Mouse (Mus musculus): ENCODE results near the gene Mpig6b. TPM values are rescaled to one million over a fixed set of nuclear protein-coding genes. Genes with fewer than 3 reads are reported as not detected.
A peak's percentile ranks its signal among the peaks of the same experiment; 100 is the strongest.

The Mpig6b gene
- polyA plus RNA-seq, 1 experiment, result 0.25 TPM

- no peak for TF ChIP-seq CTCF (IDR thresholded peaks at IDR 0.05; ENCODE audit: borderline replicate concordance, insufficient read depth, low read depth, low read length)
- TF ChIP-seq POLR2A (IDR thresholded peaks at IDR 0.05; ENCODE audit: borderline replicate concordance, insufficient read depth, low read length), result no peak
- 85% methylated on average over 3 of the region's 3 CpGs for WGBS
- no peak overlapping the region for H3K27ac ChIP-seq (ENCODE audit: insufficient read depth, low read length)
- no peak overlapping the region for H3K4me3 ChIP-seq (replicated peaks; ENCODE audit: insufficient read depth, low read depth, low read length)
- no peak for DNase-seq
- H3K27me3 ChIP-seq (ENCODE audit: control insufficient read depth, insufficient read depth, low read length), result no peaks in the 10 kb centered on the region
- peaks cover 21% of the 10 kb centered on the region for H3K4me1 ChIP-seq (ENCODE audit: control insufficient read depth, insufficient read depth, low read length)
Observed at GRCm38 (mm10) chr17:35057090-35057489, 8.9 kb downstream of the Mpig6b start.

- no peak overlapping the region for H3K4me3 ChIP-seq (replicated peaks; ENCODE audit: insufficient read depth, low read depth, low read length)
- TF ChIP-seq CTCF (IDR thresholded peaks at IDR 0.05; ENCODE audit: borderline replicate concordance, insufficient read depth, low read depth, low read length) (no peak), POLR2A (IDR thresholded peaks at IDR 0.05; ENCODE audit: borderline replicate concordance, insufficient read depth, low read length) (no peak)
- DNase-seq, result no peak
- WGBS, result 82% methylated on average over 7 of the region's 7 CpGs
- no peaks in the 10 kb centered on the region for H3K27me3 ChIP-seq (ENCODE audit: control insufficient read depth, insufficient read depth, low read length)
- H3K27ac ChIP-seq (ENCODE audit: insufficient read depth, low read length), result no peak overlapping the region
- H3K4me1 ChIP-seq (ENCODE audit: control insufficient read depth, insufficient read depth, low read length), result peaks cover 18% of the 10 kb centered on the region
Observed at GRCm38 (mm10) chr17:35055691-35056495, 10.1 kb downstream of the Mpig6b start.

GRCm38 (mm10) chr17:35052271-35052798 is 13.6 kb downstream of the Mpig6b start:
- Histone ChIP-seq H3K4me3 (replicated peaks; ENCODE audit: insufficient read depth, low read depth, low read length) (peak overlapping the region; percentile 77), H3K27ac (ENCODE audit: insufficient read depth, low read length) (peak overlapping the region; percentile 96), H3K4me1 (ENCODE audit: control insufficient read depth, insufficient read depth, low read length) (peaks cover 12% of the 10 kb centered on the region), H3K27me3 (ENCODE audit: control insufficient read depth, insufficient read depth, low read length) (no peaks in the 10 kb centered on the region)
- TF ChIP-seq POLR2A (IDR thresholded peaks at IDR 0.05; ENCODE audit: borderline replicate concordance, insufficient read depth, low read length), result no peak
- TF ChIP-seq CTCF (IDR thresholded peaks at IDR 0.05; ENCODE audit: borderline replicate concordance, insufficient read depth, low read depth, low read length), result no peak
- 60% methylated on average over 12 of the region's 12 CpGs for WGBS
- DNase-seq, result no peak

- Histone ChIP-seq H3K27me3 (ENCODE audit: control insufficient read depth, insufficient read depth, low read length) (no peaks in the 10 kb centered on the region), H3K4me1 (ENCODE audit: control insufficient read depth, insufficient read depth, low read length) (peaks cover 12% of the 10 kb centered on the region), H3K27ac (ENCODE audit: insufficient read depth, low read length) (peak overlapping the region; percentile 96), H3K4me3 (replicated peaks; ENCODE audit: insufficient read depth, low read depth, low read length) (peak overlapping the region; percentile 77)
- peak; percentile 62 to 68 for DNase-seq
- TF ChIP-seq POLR2A (IDR thresholded peaks at IDR 0.05; ENCODE audit: borderline replicate concordance, insufficient read depth, low read length), result peak; percentile 18; the same call in 1 of the 2 replicates
- no peak for TF ChIP-seq CTCF (IDR thresholded peaks at IDR 0.05; ENCODE audit: borderline replicate concordance, insufficient read depth, low read depth, low read length)
- 18% methylated on average over 21 of the region's 21 CpGs for WGBS
Observed at GRCm38 (mm10) chr17:35051156-35052086, 14.6 kb downstream of the Mpig6b start.

GRCm38 (mm10) chr17:35050126-35050750 is 15.7 kb downstream of the Mpig6b start:
- no peaks in the 10 kb centered on the region for H3K27me3 ChIP-seq (ENCODE audit: control insufficient read depth, insufficient read depth, low read length)
- 7% methylated on average over 27 of the region's 27 CpGs for WGBS
- TF ChIP-seq POLR2A (IDR thresholded peaks at IDR 0.05; ENCODE audit: borderline replicate concordance, insufficient read depth, low read length) (peak; percentile 30; the same call in 1 of the 2 replicates), CTCF (IDR thresholded peaks at IDR 0.05; ENCODE audit: borderline replicate concordance, insufficient read depth, low read depth, low read length) (no peak)
- peak overlapping the region; percentile 12; the same call in 1 of the 2 replicates for H3K27ac ChIP-seq (ENCODE audit: insufficient read depth, low read length)
- peak in 1 of 2 experiments; percentile 60 for DNase-seq
- H3K4me3 ChIP-seq (replicated peaks; ENCODE audit: insufficient read depth, low read depth, low read length), result peak overlapping the region; percentile 81
- H3K4me1 ChIP-seq (ENCODE audit: control insufficient read depth, insufficient read depth, low read length), result peaks cover 12% of the 10 kb centered on the region

- Histone ChIP-seq H3K4me1 (ENCODE audit: control insufficient read depth, insufficient read depth, low read length) (peaks cover 12% of the 10 kb centered on the region), H3K27me3 (ENCODE audit: control insufficient read depth, insufficient read depth, low read length) (no peaks in the 10 kb centered on the region), H3K4me3 (replicated peaks; ENCODE audit: insufficient read depth, low read depth, low read length) (peak within 1 kb of the TSS; percentile 81), H3K27ac (ENCODE audit: insufficient read depth, low read length) (peak within 1 kb of the TSS; percentile 12; the same call in 1 of the 2 replicates)
- WGBS, result 20% methylated on average over 11 of the region's 11 CpGs
- TF ChIP-seq CTCF (IDR thresholded peaks at IDR 0.05; ENCODE audit: borderline replicate concordance, insufficient read depth, low read depth, low read length) (no peak), POLR2A (IDR thresholded peaks at IDR 0.05; ENCODE audit: borderline replicate concordance, insufficient read depth, low read length) (no peak)
- no peak for DNase-seq
Observed at GRCm38 (mm10) chr17:35049561-35050016, 16.4 kb downstream of the Mpig6b start, which contains the start of gene Clic1. Clic1 (plus strand) TSS chr17:35049966.

Data from cerebellum, adult 2 months (tissue).